ENCODE assay signal across 8 mouse cellular contexts in genomic region chr10:80329273-80330081, GRCm38 (mm10). TPM values are rescaled to one million over a fixed set of nuclear protein-coding genes. Genes with fewer than 3 reads are reported as not detected.
A peak's percentile ranks its signal among the peaks of the same experiment; 100 is the strongest.
DNase-seq lines count a peak whose midpoint lies in the region; ATAC-seq lines count a peak whose summit lies in the region.

Gene Pcsk4 (minus strand): TSS chr10:80329498.
Gene Reep6 (plus strand): TSS chr10:80329953.

- H3K4me1 ChIP-seq in hindbrain, embryonic 15.5 days (replicated peaks), result peaks cover 12% of the 10 kb centered on the region

- no peaks in the 10 kb centered on the region for H3K36me3 ChIP-seq in hindbrain, embryonic 15.5 days

- peak; percentile 83 for DNase-seq in T-cell, adult 2 months (ENCODE audit: low spot score)
- DNase-seq in cerebellum, postnatal 36 days, result peak; percentile 91 to 97
- DNase-seq in frontal cortex, postnatal 36 days (ENCODE audit: low spot score in 2 of 2), result peak; percentile 92 to 95
- DNase-seq in left cerebral cortex, adult 11 months (ENCODE audit: low spot score), result peak; percentile 97
- peak; percentile 98 to 99 for DNase-seq in lung, postnatal 4 days
- peak; percentile 95 for DNase-seq in right cerebral cortex, adult 18-20 months
- DNase-seq in urinary bladder, postnatal 10 days (ENCODE audit: low spot score), result peak; percentile 91

- H3K27ac ChIP-seq in hindbrain, embryonic 15.5 days (replicated peaks), result no peak within 1 kb of the TSS

- no peaks in the 10 kb centered on the region for H3K27me3 ChIP-seq in hindbrain, embryonic 15.5 days

- H3K4me3 ChIP-seq in hindbrain, embryonic 15.5 days, result peak within 1 kb of the TSS; percentile 50

- ATAC-seq in hindbrain, embryonic 15.5 days (ENCODE audit: low FRiP score, low read depth), result peak; percentile 94

- H3K9ac ChIP-seq in hindbrain, embryonic 15.5 days, result peak within 1 kb of the TSS; percentile 45

- H3K4me2 ChIP-seq in hindbrain, embryonic 15.5 days, result peak within 1 kb of the TSS; percentile 91

- H3K9me3 ChIP-seq in hindbrain, embryonic 15.5 days, result no peaks in the 10 kb centered on the region

- 6% methylated on average over 35 of the region's 36 CpGs for WGBS in hindbrain, embryonic 15.5 days

RNA-seq across cellular contexts. Expression of gene Pcsk4, which starts in this region (rescaled TPM):
- 6.1 and 6.7 TPM in 2 replicates for polyA plus RNA-seq in hindbrain, embryonic 15.5 days (2015; fragmentation: Nextera tagmentation; extraction: Ambion mirVana)

RNA-seq across cellular contexts. Expression of gene Reep6, which starts in this region (rescaled TPM):
- polyA plus RNA-seq in hindbrain, embryonic 15.5 days (2015; fragmentation: Nextera tagmentation; extraction: Ambion mirVana), result 5.7 and 7.1 TPM in 2 replicates
